Comparison of ENCODE assay signal across 8 mouse cellular contexts in the genomic region with DNA sequence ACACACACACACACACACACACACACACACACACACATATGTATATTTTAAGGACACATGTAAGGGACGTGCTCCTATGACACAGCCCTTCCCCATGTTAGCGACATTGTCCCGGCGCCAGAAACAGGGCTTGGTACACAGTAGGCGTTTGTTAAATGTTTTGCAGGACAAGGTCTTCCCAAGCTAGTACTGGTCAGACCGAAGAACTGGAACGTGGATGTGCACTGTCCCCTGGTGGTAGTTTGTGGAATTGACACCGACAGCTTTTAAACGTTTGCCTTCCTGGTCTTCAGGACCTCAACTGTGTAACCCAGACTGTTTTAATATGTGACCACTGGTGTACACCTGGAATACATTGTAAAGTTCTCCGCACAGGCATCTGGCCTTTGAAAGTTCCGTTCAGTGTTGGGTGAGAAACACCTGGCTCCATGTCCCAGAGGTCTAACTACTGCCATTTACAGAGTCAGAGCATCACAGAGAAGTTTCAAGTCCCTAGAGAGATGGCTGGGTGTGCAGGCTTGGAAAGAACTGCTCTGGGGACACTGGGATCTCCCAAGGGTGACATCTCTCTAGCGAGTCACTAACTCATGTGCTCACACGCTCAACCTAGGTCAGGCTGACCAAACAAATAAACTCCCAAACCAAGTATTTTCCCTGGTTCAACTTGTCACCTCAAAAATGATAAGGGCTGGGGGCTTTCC. TPM values are rescaled to one million over a fixed set of nuclear protein-coding genes. Genes with fewer than 3 reads are reported as not detected.
DNase-seq lines count a peak whose midpoint lies in the region; ATAC-seq and TF ChIP-seq lines count a peak whose summit lies in the region.

No protein-coding gene starts in this region.

- peaks cover 30% of the 10 kb centered on the region for H3K4me1 ChIP-seq in embryonic facial prominence, embryonic 12.5 days
- H3K4me1 ChIP-seq in limb, embryonic 14.5 days (ENCODE audit: control insufficient read depth, insufficient read depth, low read length): peaks cover 20% of the 10 kb centered on the region

- H3K4me2 ChIP-seq in embryonic facial prominence, embryonic 12.5 days (replicated peaks): peak overlapping the region; percentile 82
- H3K4me2 ChIP-seq in limb, embryonic 14.5 days (replicated peaks; ENCODE audit: low read depth, low read length, severe bottlenecking): peak overlapping the region; percentile 93

- 8% methylated on average over 13 of the region's 13 CpGs for WGBS in embryonic facial prominence, embryonic 12.5 days
- 7% methylated on average over 13 of the region's 13 CpGs for WGBS in limb, embryonic 14.5 days

- no peak overlapping the region for H3K4me3 ChIP-seq in embryonic facial prominence, embryonic 12.5 days
- no peak overlapping the region for H3K4me3 ChIP-seq in limb, embryonic 14.5 days (replicated peaks; ENCODE audit: low read length)

- peak; percentile 90 for DNase-seq in 3T3-L1 (ENCODE audit: low read depth, low spot score)
- peak; percentile 72 for DNase-seq in adrenal gland, postnatal 25 days
- DNase-seq in heart, adult 9 months (ENCODE audit: low spot score in 2 of 2): peak; percentile 76 to 87
- peak; percentile 89 for DNase-seq in kidney, adult 9 months
- peak; percentile 90 for DNase-seq in limb, embryonic 14.5 days (ENCODE audit: low spot score)
- DNase-seq in monocyte, adult 2 months (ENCODE audit: low read depth in 1 of 2, low spot score in 2 of 2): peak; percentile 24 to 60
- DNase-seq in spleen, postnatal 14 days (ENCODE audit: low spot score in 2 of 2): peak; percentile 35 to 51

- no peaks in the 10 kb centered on the region for H3K27me3 ChIP-seq in embryonic facial prominence, embryonic 12.5 days
- H3K27me3 ChIP-seq in limb, embryonic 14.5 days (ENCODE audit: control insufficient read depth, insufficient read depth, low read length): no peaks in the 10 kb centered on the region

- H3K9me3 ChIP-seq in embryonic facial prominence, embryonic 12.5 days: no peaks in the 10 kb centered on the region
- H3K9me3 ChIP-seq in limb, embryonic 14.5 days (ENCODE audit: control insufficient read depth, low read length): no peaks in the 10 kb centered on the region

- no peak for TF ChIP-seq POLR2A in limb, embryonic 14.5 days (IDR thresholded peaks at IDR 0.05; ENCODE audit: borderline replicate concordance, extremely low read depth, insufficient read depth, insufficient read length)

- H3K27ac ChIP-seq in embryonic facial prominence, embryonic 12.5 days: no peak overlapping the region
- no peak overlapping the region for H3K27ac ChIP-seq in limb, embryonic 14.5 days (replicated peaks; ENCODE audit: low read depth, low read length)

- ATAC-seq in embryonic facial prominence, embryonic 12.5 days (ENCODE audit: insufficient number of reproducible peaks, insufficient read depth, low FRiP score, low TSS enrichment): 0 out of 2 replicates have a peak, but pooled peaks have one; percentile 31
- ATAC-seq in limb, embryonic 14.5 days (ENCODE audit: low FRiP score, low read depth): peak; percentile 57

- H3K36me3 ChIP-seq in embryonic facial prominence, embryonic 12.5 days: no peaks in the 10 kb centered on the region
- H3K36me3 ChIP-seq in limb, embryonic 14.5 days (ENCODE audit: control insufficient read depth, insufficient read depth, low read length): no peaks in the 10 kb centered on the region

- no peak overlapping the region for H3K9ac ChIP-seq in embryonic facial prominence, embryonic 12.5 days
- no peak overlapping the region for H3K9ac ChIP-seq in limb, embryonic 14.5 days (ENCODE audit: low read depth, low read length, severe bottlenecking)

RNA-seq across cellular contexts. Expression of gene Gprc5b, which starts 1.3 kb away (rescaled TPM):
- 102 and 104 TPM in 2 replicates for total RNA-seq in adrenal gland, postnatal 25 days (2021)
- 9.2 and 10.5 TPM in 2 replicates for polyA plus RNA-seq in embryonic facial prominence, embryonic 12.5 days (2016; fragmentation: Nextera tagmentation; extraction: Ambion mirVana)
- 24.9 and 34.7 TPM in 2 replicates for polyA plus RNA-seq in limb, embryonic 14.5 days (2012; rRNA removed)
- polyA plus RNA-seq in limb, embryonic 14.5 days (2014; fragmentation: Nextera tagmentation; extraction: Ambion mirVana): 14.0 and 15.0 TPM in 2 replicates
